ENCODE assay signal across 7 mouse cellular contexts in genomic region chr3:22077657-22078475, GRCm38 (mm10). TPM values are rescaled to one million over a fixed set of nuclear protein-coding genes. Genes with fewer than 3 reads are reported as not detected.
DNase-seq lines count a peak whose midpoint lies in the region; ATAC-seq and TF ChIP-seq lines count a peak whose summit lies in the region.

No protein-coding gene starts in this region.

- no peak for TF ChIP-seq EP300 in stomach, postnatal 0 days (optimal IDR thresholded peaks at IDR 0.05)

- no peak for TF ChIP-seq CTCF in layer of hippocampus, adult 2 months (conservative IDR thresholded peaks at IDR 0.05)
- TF ChIP-seq CTCF in stomach, postnatal 0 days (IDR thresholded peaks at IDR 0.05; ENCODE audit: low read depth), result no peak

- DNase-seq in B cell, adult 2 months, result peak; percentile 32 to 38
- peak; percentile 45 for DNase-seq in MEL-GATA-1-ER (ENCODE audit: extremely low read depth, low read depth)
- DNase-seq in embryo, embryonic 11 days, result peak; percentile 52
- peak; percentile 48 to 54 for DNase-seq in layer of hippocampus, adult 2 months (ENCODE audit: low spot score in 2 of 2)
- DNase-seq in lung, postnatal 14 days, result peak; percentile 46
- DNase-seq in stomach, postnatal 0 days (ENCODE audit: low spot score), result peak; percentile 30

- H3K27ac ChIP-seq in heart, embryonic 16.5 days (ENCODE audit: low read length), result peak overlapping the region; percentile 91
- H3K27ac ChIP-seq in layer of hippocampus, adult 2 months, result peak overlapping the region; percentile 100
- peak overlapping the region; percentile 99; the same call in 1 of the 2 replicates for H3K27ac ChIP-seq in stomach, postnatal 0 days (replicated peaks)

- peak overlapping the region; percentile 92 for H3K9ac ChIP-seq in heart, embryonic 16.5 days (ENCODE audit: low read length)
- H3K9ac ChIP-seq in stomach, postnatal 0 days (ENCODE audit: low read length), result peak overlapping the region; percentile 97

- ATAC-seq in heart, embryonic 16.5 days (replicated peaks; ENCODE audit: extremely low read depth, insufficient read depth, low FRiP score), result no peak
- no peak for ATAC-seq in stomach, postnatal 0 days (ENCODE audit: low FRiP score, low TSS enrichment)

- WGBS in heart, embryonic 16.5 days, result 6% methylated on average over 9 of the region's 9 CpGs
- WGBS in stomach, postnatal 0 days, result 4% methylated on average over 9 of the region's 9 CpGs

- peak overlapping the region; percentile 66 for H3K4me2 ChIP-seq in heart, embryonic 16.5 days (ENCODE audit: low read depth, low read length)
- H3K4me2 ChIP-seq in stomach, postnatal 0 days (replicated peaks; ENCODE audit: low read depth), result peak overlapping the region; percentile 61

- no peaks in the 10 kb centered on the region for H3K36me3 ChIP-seq in heart, embryonic 16.5 days (ENCODE audit: control insufficient read depth, insufficient read depth)
- H3K36me3 ChIP-seq in stomach, postnatal 0 days (ENCODE audit: control insufficient read depth, insufficient read depth, low read length), result no peaks in the 10 kb centered on the region; the same call in 1 of the 2 replicates

- no peaks in the 10 kb centered on the region for H3K9me3 ChIP-seq in heart, embryonic 16.5 days (replicated peaks; ENCODE audit: control insufficient read depth, low read length)
- no peaks in the 10 kb centered on the region for H3K9me3 ChIP-seq in stomach, postnatal 0 days (ENCODE audit: control insufficient read depth, low read length)

- H3K4me1 ChIP-seq in heart, embryonic 16.5 days (ENCODE audit: control insufficient read depth, insufficient read depth, low read length), result peaks cover 19% of the 10 kb centered on the region
- H3K4me1 ChIP-seq in stomach, postnatal 0 days (replicated peaks; ENCODE audit: control insufficient read depth, insufficient read depth), result no peaks in the 10 kb centered on the region

- no peaks in the 10 kb centered on the region for H3K27me3 ChIP-seq in heart, embryonic 16.5 days (ENCODE audit: control insufficient read depth, insufficient read depth, low read length)
- H3K27me3 ChIP-seq in stomach, postnatal 0 days (ENCODE audit: control insufficient read depth, insufficient read depth, low read length), result no peaks in the 10 kb centered on the region

- H3K4me3 ChIP-seq in heart, embryonic 16.5 days (ENCODE audit: low read length), result peak overlapping the region; percentile 80
- H3K4me3 ChIP-seq in layer of hippocampus, adult 2 months, result peak overlapping the region; percentile 77
- H3K4me3 ChIP-seq in stomach, postnatal 0 days (ENCODE audit: low read depth, low read length), result peak overlapping the region; percentile 96

RNA-seq across cellular contexts. Expression of gene Tbl1xr1, which starts 1.4 kb away (rescaled TPM):
- polyA plus RNA-seq in heart, embryonic 16.5 days (2015; fragmentation: Nextera tagmentation; extraction: Ambion mirVana), result 12.9 and 14.7 TPM in 2 replicates
- total RNA-seq in layer of hippocampus, adult 2 months (2021), result 100 to 1,000 TPM; 154 to 161 TPM
- 7.5 and 9.6 TPM in 2 replicates for polyA plus RNA-seq in stomach, postnatal 0 days (2015; fragmentation: Nextera tagmentation; extraction: Ambion mirVana)
